Mouse (Mus musculus) embryonic facial prominence, embryonic 15.5 days (tissue): ENCODE measurements around the gene Gm20388. TPM values are rescaled to one million over a fixed set of nuclear protein-coding genes. Genes with fewer than 3 reads are reported as not detected.
A peak's percentile ranks its signal among the peaks of the same experiment; 100 is the strongest.

ENCODE experiments used
- ATAC-seq: fragments of 200-750 bp; cut with Nextera tagmentation; 2 replicates; pipeline ENCODE4 v1.8.0; 2017; ENCODE audit warnings: low read depth, moderate TSS enrichment; ENCODE audit not compliant: insufficient number of reproducible peaks, low FRiP score, low TSS enrichment
- H3K27ac ChIP-seq: fragments of 300-500 bp; sonication (generic); replicated peaks from 2 replicates; pipeline ENCODE4 v1.5.1; 2015; ENCODE audit warnings: mild to moderate bottlenecking, inconsistent platforms
- H3K27me3 ChIP-seq: fragments of 300-500 bp; sonication (generic); 2 replicates; pipeline ENCODE4 v1.6.1; 2015; ENCODE audit warnings: inconsistent platforms
- H3K36me3 ChIP-seq: fragments of 300-500 bp; sonication (generic); 2 replicates; pipeline ENCODE4 v1.6.1; 2015; ENCODE audit warnings: mild to moderate bottlenecking, inconsistent platforms
- H3K4me1 ChIP-seq: fragments of 300-500 bp; sonication (generic); 2 replicates; pipeline ENCODE4 v1.6.1; 2015; ENCODE audit warnings: inconsistent platforms
- H3K4me2 ChIP-seq: fragments of 300-500 bp; sonication (generic); replicated peaks from 2 replicates; pipeline ENCODE4 v1.6.1; 2015; ENCODE audit warnings: mild to moderate bottlenecking, inconsistent platforms
- H3K4me3 ChIP-seq: fragments of 300-500 bp; sonication (generic); replicated peaks from 2 replicates; pipeline ENCODE4 v1.5.1; 2015; ENCODE audit warnings: mild to moderate bottlenecking, inconsistent platforms
- H3K9ac ChIP-seq: fragments of 300-500 bp; sonication (generic); 2 replicates; pipeline ENCODE4 v1.6.1; 2015; ENCODE audit warnings: inconsistent platforms
- H3K9me3 ChIP-seq: fragments of 300-500 bp; sonication (generic); replicated peaks from 2 replicates; pipeline ENCODE4 v1.6.1; 2016; ENCODE audit warnings: inconsistent platforms
- WGBS: fragments of 180-500 bp; shearing (Covaris S2); methylation state at CpG from one replicate; pipeline ENCODE4 v1.1.7; 2015; 5-methylcytosine and 5-hydroxymethylcytosine counted together
- polyA plus RNA-seq: library from polyadenylated mRNA; unstranded; fragments of >200 nt; fragmentation: Nextera tagmentation; extraction: Ambion mirVana; gene quantifications from 2 replicates; pipeline ENCODE4 v1.2.1, GENCODE M21; 2015

Gene Gm20388
- polyA plus RNA-seq, 1 experiment from 2014 or later = 8.0 TPM

DNA sequence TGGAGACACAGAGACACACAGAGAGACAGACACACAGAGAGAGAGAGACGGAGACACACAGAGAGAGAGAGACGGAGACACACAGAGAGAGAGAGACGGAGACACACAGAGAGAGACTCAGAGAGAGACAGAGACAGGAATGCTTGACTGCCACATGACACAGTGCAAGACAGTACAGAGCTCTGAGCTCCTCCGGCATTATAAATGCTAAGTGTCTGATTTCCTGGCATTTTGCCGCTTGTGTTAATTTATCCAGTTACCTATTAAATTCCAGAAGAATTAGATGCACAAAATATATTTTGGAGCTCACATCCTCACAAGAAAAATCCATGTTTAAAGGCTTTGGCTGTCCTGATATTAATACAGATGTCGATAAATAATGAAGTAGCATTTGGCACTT is 4274.4 kb downstream of the Gm20388 start:
- Histone ChIP-seq H3K9ac (no peak overlapping the region), H3K4me1 (peaks cover 22% of the 10 kb centered on the region; the same call in 1 of the 2 replicates), H3K4me3 (no peak overlapping the region), H3K36me3 (no peaks in the 10 kb centered on the region), H3K27me3 (no peaks in the 10 kb centered on the region), H3K9me3 (no peaks in the 10 kb centered on the region), H3K27ac (no peak overlapping the region), H3K4me2 (no peak overlapping the region)
- ATAC-seq = no peak
- WGBS = 66% methylated on average over 6 of the region's 6 CpGs

DNA sequence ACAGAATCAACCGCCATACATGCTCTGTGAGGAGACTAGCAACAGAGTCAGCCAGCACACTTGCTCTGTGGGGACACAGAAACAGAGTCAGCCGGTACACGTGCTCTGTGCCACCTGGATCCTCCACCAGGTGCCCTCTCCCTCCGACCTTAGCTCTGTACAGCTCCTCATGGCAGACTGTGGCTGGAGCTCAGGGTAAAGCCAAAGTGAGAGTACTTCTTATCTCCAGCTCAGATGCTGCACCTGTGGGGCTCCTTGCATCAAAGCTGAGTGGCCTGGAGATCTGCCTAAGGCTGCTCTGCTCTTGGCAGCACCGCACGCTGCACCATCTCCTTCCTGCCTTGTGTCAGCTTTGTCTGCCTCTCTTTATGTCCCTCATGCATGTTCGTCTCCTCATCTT is 4279.7 kb downstream of the Gm20388 start:
- Histone ChIP-seq H3K4me1 (0 out of 2 replicates have a peak, but pooled peaks cover 3% of the 10 kb centered on the region), H3K27ac (no peak overlapping the region), H3K4me2 (no peak overlapping the region), H3K9me3 (no peaks in the 10 kb centered on the region), H3K36me3 (no peaks in the 10 kb centered on the region), H3K9ac (no peak overlapping the region), H3K27me3 (no peaks in the 10 kb centered on the region), H3K4me3 (no peak overlapping the region)
- no peak for ATAC-seq
- WGBS = 73% methylated on average over 7 of the region's 7 CpGs

DNA sequence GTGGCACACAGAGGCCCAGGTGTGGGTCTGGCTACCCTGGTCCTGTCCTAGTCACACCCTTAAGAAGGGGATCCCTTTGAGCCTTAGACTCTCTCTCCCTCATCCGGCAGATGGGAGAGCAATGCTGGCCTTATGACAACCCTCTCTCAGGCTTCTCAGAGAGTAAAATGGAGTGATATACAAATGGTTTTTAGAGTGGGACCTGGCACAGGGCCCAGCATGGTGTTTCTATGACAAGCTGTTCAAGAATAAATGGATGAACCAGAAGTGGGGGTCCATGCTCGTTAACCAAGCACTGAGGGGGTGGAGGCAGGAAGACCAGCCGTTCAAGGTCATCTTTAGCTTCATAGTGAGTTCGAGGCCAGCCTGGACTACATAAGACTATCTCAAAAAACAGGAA is 4281.6 kb downstream of the Gm20388 start:
- no peak overlapping the region for H3K4me2 ChIP-seq
- H3K4me3 ChIP-seq = no peak overlapping the region
- H3K36me3 ChIP-seq = no peaks in the 10 kb centered on the region
- H3K4me1 ChIP-seq = peaks cover 18% of the 10 kb centered on the region
- no peaks in the 10 kb centered on the region for H3K9me3 ChIP-seq
- no peaks in the 10 kb centered on the region for H3K27me3 ChIP-seq
- 81% methylated on average over 4 of the region's 4 CpGs for WGBS
- H3K9ac ChIP-seq = no peak overlapping the region
- no peak for ATAC-seq
- H3K27ac ChIP-seq = no peak overlapping the region

DNA sequence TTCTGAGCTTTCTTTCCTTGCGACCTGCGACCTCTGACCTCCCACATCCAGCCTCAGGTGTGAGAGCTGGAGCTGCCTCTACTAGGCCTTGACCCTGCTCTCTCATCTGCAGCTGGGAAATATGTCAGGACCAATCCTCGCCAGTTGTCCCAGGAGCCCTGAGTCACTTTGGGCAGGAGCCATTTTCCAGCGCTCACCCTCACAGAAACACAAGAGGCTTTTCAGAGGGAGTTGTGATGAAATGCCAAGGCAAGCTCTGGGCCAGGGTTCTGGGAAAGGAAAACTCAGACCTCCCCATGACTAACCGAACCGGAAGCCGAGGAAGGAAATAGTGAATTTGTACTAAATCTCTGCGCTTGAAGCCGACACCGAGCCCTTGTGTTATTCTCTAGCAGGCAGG is 4282.3 kb downstream of the Gm20388 start:
- WGBS = 67% methylated on average over 10 of the region's 10 CpGs
- no peaks in the 10 kb centered on the region for H3K27me3 ChIP-seq
- no peak for ATAC-seq
- H3K9ac ChIP-seq = no peak overlapping the region
- H3K27ac ChIP-seq = no peak overlapping the region
- H3K36me3 ChIP-seq = no peaks in the 10 kb centered on the region
- H3K4me3 ChIP-seq = no peak overlapping the region
- H3K4me2 ChIP-seq = no peak overlapping the region
- H3K9me3 ChIP-seq = no peaks in the 10 kb centered on the region
- H3K4me1 ChIP-seq = peaks cover 19% of the 10 kb centered on the region

DNA sequence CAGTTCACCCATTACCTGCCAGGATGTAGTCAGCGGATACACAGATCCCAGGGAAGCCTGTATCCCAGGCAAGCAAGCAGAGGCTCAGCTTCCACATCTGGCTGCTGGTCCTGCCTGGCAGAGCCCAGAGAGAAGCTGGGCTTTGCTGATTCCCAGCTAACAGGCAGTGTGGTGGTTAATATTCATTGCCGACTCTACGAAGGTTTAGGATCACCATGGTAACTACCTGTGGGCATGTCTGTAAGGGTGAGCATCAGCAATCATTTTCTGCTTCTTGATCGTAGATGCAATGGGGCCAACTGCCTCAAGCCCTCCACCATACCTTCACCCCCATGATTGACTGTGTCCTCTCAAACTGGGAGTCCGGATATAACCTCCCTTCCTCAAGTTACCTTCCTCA is 4283.4 kb downstream of the Gm20388 start:
- no peak overlapping the region for H3K4me3 ChIP-seq
- H3K27me3 ChIP-seq = no peaks in the 10 kb centered on the region
- no peak for ATAC-seq
- no peaks in the 10 kb centered on the region for H3K9me3 ChIP-seq
- H3K4me2 ChIP-seq = no peak overlapping the region
- no peaks in the 10 kb centered on the region for H3K36me3 ChIP-seq
- H3K9ac ChIP-seq = no peak overlapping the region
- peaks cover 19% of the 10 kb centered on the region for H3K4me1 ChIP-seq
- H3K27ac ChIP-seq = no peak overlapping the region
- 66% methylated on average over 5 of the region's 5 CpGs for WGBS

DNA sequence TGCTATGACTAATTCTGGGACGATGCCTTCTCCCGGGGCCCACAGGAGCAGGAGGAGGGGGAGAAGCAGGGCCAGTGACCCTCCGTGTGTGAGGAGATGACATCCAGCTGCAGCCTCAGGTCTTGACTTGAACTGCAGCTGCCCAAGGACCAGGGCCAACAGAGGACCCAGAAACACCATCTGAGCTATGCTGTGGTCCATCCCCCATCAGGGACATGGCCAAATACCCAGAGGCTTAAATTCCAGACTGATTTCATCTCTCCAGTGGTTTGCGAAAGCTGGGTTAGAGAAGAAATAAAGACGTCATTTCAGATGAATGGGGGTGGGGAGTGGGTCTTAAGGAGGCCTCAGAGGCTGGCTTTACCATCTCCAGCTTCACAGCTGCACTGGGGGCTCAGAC is 4285.6 kb downstream of the Gm20388 start:
- no peak overlapping the region for H3K27ac ChIP-seq
- no peaks in the 10 kb centered on the region for H3K36me3 ChIP-seq
- no peak overlapping the region for H3K9ac ChIP-seq
- H3K4me1 ChIP-seq = peaks cover 22% of the 10 kb centered on the region
- no peak overlapping the region for H3K4me2 ChIP-seq
- 6% methylated on average over 5 of the region's 5 CpGs for WGBS
- H3K4me3 ChIP-seq = no peak overlapping the region
- ATAC-seq = peak; percentile 43; the same call in 1 of the 2 replicates
- no peaks in the 10 kb centered on the region for H3K27me3 ChIP-seq
- no peaks in the 10 kb centered on the region for H3K9me3 ChIP-seq

DNA sequence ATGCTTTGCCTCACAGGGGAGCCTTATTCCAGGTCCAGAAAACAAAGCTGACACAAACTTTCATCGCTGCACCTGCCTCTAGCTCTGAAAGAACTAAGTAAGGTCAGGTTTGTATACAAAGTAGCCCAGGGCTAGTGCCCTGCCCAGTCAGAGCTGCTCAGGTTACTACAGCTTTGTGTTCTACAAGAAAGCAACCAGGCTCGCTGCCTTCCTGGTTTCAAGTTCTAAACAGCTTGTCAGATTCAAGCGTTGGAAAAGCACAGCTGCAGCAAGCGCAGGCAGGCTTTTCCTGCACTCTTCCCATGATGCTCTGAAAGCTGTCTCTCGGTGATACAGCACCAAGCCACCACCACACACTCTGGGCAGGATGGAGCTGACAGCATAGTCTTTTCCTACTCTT is 4286.2 kb downstream of the Gm20388 start:
- H3K9ac ChIP-seq = no peak overlapping the region
- no peak overlapping the region for H3K4me3 ChIP-seq
- H3K4me1 ChIP-seq = peaks cover 22% of the 10 kb centered on the region
- H3K9me3 ChIP-seq = no peaks in the 10 kb centered on the region
- no peak overlapping the region for H3K4me2 ChIP-seq
- H3K27me3 ChIP-seq = no peaks in the 10 kb centered on the region
- H3K36me3 ChIP-seq = no peaks in the 10 kb centered on the region
- 0 out of 2 replicates have a peak overlapping the region, but pooled peaks have one; percentile 41 for H3K27ac ChIP-seq
- WGBS = 26% methylated on average over 5 of the region's 5 CpGs
- ATAC-seq = no peak

DNA sequence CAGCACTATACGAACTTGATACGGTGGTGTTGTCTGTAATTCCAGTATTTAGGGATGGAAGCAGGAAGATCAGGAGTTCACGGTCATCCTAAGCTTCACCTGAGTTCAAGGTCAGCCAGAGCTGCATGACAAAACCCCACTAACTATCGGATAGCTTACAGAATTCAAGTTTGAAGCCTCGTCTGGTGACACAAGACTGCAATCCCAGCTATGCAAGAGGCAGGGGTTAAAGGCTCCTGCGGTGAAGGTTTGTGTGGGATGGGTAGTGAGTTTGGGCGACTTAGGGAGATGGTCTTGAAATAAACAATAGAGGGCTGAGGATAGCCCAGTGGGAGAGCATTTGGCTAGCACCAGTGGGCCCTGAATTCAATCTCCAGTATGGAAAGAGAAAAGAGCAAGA is 4287.6 kb downstream of the Gm20388 start:
- no peaks in the 10 kb centered on the region for H3K27me3 ChIP-seq
- H3K27ac ChIP-seq = no peak overlapping the region
- WGBS = 79% methylated on average over 7 of the region's 7 CpGs
- H3K4me1 ChIP-seq = peaks cover 22% of the 10 kb centered on the region
- no peaks in the 10 kb centered on the region for H3K36me3 ChIP-seq
- H3K4me3 ChIP-seq = no peak overlapping the region
- H3K9ac ChIP-seq = no peak overlapping the region
- ATAC-seq = no peak
- no peak overlapping the region for H3K4me2 ChIP-seq
- no peaks in the 10 kb centered on the region for H3K9me3 ChIP-seq

DNA sequence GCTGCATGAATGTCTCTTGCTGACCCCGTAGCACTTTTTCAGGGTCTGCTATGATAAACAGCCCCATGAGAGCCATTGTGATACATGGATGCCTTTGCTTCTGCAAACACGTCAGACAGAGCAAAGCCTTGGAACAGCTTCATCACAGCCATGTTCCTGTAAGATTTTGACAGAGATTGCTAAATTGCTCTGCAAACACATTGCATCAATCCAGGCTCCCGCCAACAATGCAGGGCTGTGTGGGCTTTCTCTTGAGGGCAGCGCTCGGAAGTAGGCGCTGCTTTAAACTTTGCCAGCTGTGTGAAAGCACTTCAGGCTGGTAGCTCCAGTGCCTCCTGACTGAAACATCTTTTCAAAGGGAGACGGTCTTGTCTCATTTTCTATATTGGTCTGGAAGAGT is 4289.8 kb downstream of the Gm20388 start:
- Histone ChIP-seq H3K4me3 (no peak overlapping the region), H3K9me3 (no peaks in the 10 kb centered on the region), H3K27ac (no peak overlapping the region), H3K36me3 (no peaks in the 10 kb centered on the region), H3K27me3 (no peaks in the 10 kb centered on the region), H3K9ac (no peak overlapping the region), H3K4me1 (peaks cover 22% of the 10 kb centered on the region), H3K4me2 (no peak overlapping the region)
- WGBS = 31% methylated on average over 7 of the region's 7 CpGs
- no peak for ATAC-seq

DNA sequence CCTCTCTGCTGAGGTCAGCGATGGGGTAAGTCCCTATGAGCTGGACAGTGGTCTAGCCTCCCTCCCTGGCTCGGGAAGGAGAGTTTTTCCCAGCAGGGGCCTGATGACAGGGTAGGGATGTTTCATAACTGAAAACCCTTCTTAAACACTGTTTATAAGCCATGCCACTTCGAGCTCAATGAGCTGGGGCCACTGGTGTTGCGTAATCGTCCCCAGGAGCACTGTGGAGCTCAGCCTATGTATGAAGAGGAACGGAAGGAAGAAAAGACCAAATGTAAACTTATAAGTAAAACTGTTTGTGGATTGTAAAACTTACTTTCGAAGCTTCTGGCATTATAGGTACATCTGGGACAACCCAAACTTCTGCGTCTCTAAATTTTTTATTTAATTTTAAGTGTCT is 4291.1 kb downstream of the Gm20388 start:
- no peak for ATAC-seq

DNA sequence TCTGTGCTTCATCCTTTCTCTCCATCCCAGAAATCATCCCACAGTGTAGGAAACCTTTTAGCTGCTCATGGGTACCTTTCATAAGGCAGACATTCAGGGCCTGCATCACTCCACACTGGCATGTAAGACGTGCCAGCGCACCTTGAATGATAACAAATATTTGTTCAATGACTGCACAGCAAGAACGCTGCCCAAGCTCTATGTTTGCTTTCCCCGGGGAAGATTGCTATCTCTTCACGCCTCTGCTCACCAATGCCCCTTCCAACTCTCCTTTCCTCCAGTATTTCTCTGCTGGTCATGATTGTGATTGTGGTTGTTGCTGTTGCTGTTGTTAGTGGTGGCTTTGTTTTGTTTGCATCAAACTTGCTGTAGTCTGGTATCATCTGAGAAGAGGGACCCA is 4292.3 kb downstream of the Gm20388 start:
- Histone ChIP-seq H3K4me2 (no peak overlapping the region), H3K27ac (no peak overlapping the region), H3K36me3 (no peaks in the 10 kb centered on the region), H3K4me1 (0 out of 2 replicates have a peak, but pooled peaks cover 6% of the 10 kb centered on the region), H3K27me3 (no peaks in the 10 kb centered on the region), H3K9me3 (no peaks in the 10 kb centered on the region), H3K4me3 (no peak overlapping the region), H3K9ac (no peak overlapping the region)
- no peak for ATAC-seq
- WGBS = 85% methylated on average over 5 of the region's 5 CpGs

More for the DNA sequence above, 4291.1 kb downstream of the Gm20388 start:
- Histone ChIP-seq H3K4me3 (no peak overlapping the region), H3K9me3 (no peaks in the 10 kb centered on the region), H3K9ac (no peak overlapping the region), H3K4me2 (no peak overlapping the region), H3K27me3 (no peaks in the 10 kb centered on the region), H3K36me3 (no peaks in the 10 kb centered on the region), H3K4me1 (peaks cover 13% of the 10 kb centered on the region), H3K27ac (no peak overlapping the region)
- 77% methylated on average over 8 of the region's 8 CpGs for WGBS

DNA sequence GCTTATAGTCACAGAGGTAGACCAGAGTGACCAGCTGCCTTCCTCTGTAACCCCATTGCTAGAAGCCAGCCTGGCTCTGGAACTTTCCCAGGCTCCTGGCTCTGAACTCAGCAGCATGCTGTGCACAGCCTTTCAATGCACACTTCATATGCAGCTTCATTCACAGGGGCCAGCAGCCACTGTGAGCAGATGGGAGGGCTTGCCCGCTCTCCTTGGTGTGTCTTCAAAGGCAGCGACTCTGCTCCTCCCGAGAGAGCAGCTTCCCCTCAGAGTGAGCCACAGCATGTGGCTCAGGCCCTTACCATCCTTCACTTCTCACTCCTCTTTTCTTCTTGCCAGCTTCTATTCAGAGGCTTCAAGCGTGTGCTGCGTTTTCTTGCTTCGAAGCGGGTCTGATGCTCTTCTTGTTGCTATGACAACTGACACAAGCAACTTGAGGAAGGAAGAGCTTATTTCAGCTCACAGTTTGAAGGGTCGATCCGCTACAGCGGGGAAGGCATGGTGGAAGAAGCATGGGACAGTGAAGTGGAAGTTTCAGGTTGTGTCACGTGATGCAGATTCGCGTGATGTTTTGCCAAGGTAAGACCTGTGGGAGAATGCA is 4293.5 kb downstream of the Gm20388 start:
- H3K9me3 ChIP-seq = no peaks in the 10 kb centered on the region
- ATAC-seq = no peak
- H3K27me3 ChIP-seq = no peaks in the 10 kb centered on the region
- H3K9ac ChIP-seq = no peak overlapping the region
- 0 out of 2 replicates have a peak, but pooled peaks cover 6% of the 10 kb centered on the region for H3K4me1 ChIP-seq
- no peak overlapping the region for H3K4me3 ChIP-seq
- no peak overlapping the region for H3K27ac ChIP-seq
- H3K36me3 ChIP-seq = no peaks in the 10 kb centered on the region
- 85% methylated on average over 13 of the region's 13 CpGs for WGBS
- H3K4me2 ChIP-seq = no peak overlapping the region
